In genomic region chr2:165271326-165271725, GRCm38 (mm10) we compare ENCODE assay signal across 19 mouse cellular contexts. TPM values are rescaled to one million over a fixed set of nuclear protein-coding genes. Genes with fewer than 3 reads are reported as not detected.
DNase-seq lines count a peak whose midpoint lies in the region; ATAC-seq lines count a peak whose summit lies in the region.
"Had no signal": no experiment of that assay in that cellular context is flagged by ENCODE, and none has a peak within 500 bp of the region (broad histone marks: within the 10 kb centered on the region; RNA-seq: fewer than 3 reads in every experiment).

No protein-coding gene starts in this region.

- peaks cover 20% of the 10 kb centered on the region for H3K4me1 ChIP-seq in heart, embryonic 13.5 days
- H3K4me1 ChIP-seq in neural tube, embryonic 13.5 days (replicated peaks) = peaks cover 56% of the 10 kb centered on the region
- peaks cover 47% of the 10 kb centered on the region for H3K4me1 ChIP-seq in neural tube, embryonic 15.5 days
- peaks cover 19% of the 10 kb centered on the region for H3K4me1 ChIP-seq in kidney, embryonic 14.5 days (ENCODE audit: control insufficient read depth, insufficient read depth, low read length)

- DNase-seq in embryo, embryonic 11 days = peak; percentile 24
- DNase-seq in embryo, embryonic 10 days (ENCODE audit: low spot score) = no peak
- DNase-seq in heart, adult 11 months = no peak
- DNase-seq in cerebellum, postnatal 36 days = no peak
- DNase-seq: adrenal gland, postnatal 36 days; cerebellum, adult 8-10 months; gastrocnemius, postnatal 25 days; kidney, adult 2 months; kidney, postnatal 36 days; layer of hippocampus, adult 9-11 months; right cerebral cortex, adult 18-20 months; thymus, postnatal 4 days had no signal

- H3K9me3 ChIP-seq in heart, embryonic 13.5 days = no peaks in the 10 kb centered on the region
- H3K9me3 ChIP-seq in neural tube, embryonic 13.5 days = no peaks in the 10 kb centered on the region
- no peaks in the 10 kb centered on the region for H3K9me3 ChIP-seq in neural tube, embryonic 15.5 days (replicated peaks)
- no peaks in the 10 kb centered on the region for H3K9me3 ChIP-seq in kidney, embryonic 14.5 days (ENCODE audit: control insufficient read depth, low read length)
- H3K9me3 ChIP-seq: G1E had no signal

- no peak overlapping the region for H3K4me3 ChIP-seq in heart, embryonic 13.5 days
- no peak overlapping the region for H3K4me3 ChIP-seq in neural tube, embryonic 13.5 days
- H3K4me3 ChIP-seq in neural tube, embryonic 15.5 days (replicated peaks) = no peak overlapping the region
- no peak overlapping the region for H3K4me3 ChIP-seq in kidney, embryonic 14.5 days (ENCODE audit: low read length)

- peaks cover 46% of the 10 kb centered on the region for H3K27me3 ChIP-seq in heart, embryonic 13.5 days (replicated peaks)
- peaks cover 56% of the 10 kb centered on the region for H3K27me3 ChIP-seq in neural tube, embryonic 13.5 days
- H3K27me3 ChIP-seq in neural tube, embryonic 15.5 days (replicated peaks) = 0 out of 2 replicates have a peak, but pooled peaks cover 3% of the 10 kb centered on the region
- H3K27me3 ChIP-seq in kidney, embryonic 14.5 days (ENCODE audit: control insufficient read depth, insufficient read depth, low read length) = peaks cover 5% of the 10 kb centered on the region; the same call in 1 of the 2 replicates

- H3K4me2 ChIP-seq in heart, embryonic 13.5 days = no peak overlapping the region
- H3K4me2 ChIP-seq in neural tube, embryonic 13.5 days = no peak overlapping the region
- no peak overlapping the region for H3K4me2 ChIP-seq in neural tube, embryonic 15.5 days
- H3K4me2 ChIP-seq in kidney, embryonic 14.5 days (replicated peaks; ENCODE audit: low read depth, low read length) = no peak overlapping the region

- WGBS in heart, embryonic 13.5 days = 18% methylated on average over 8 of the region's 8 CpGs
- 7% methylated on average over 8 of the region's 8 CpGs for WGBS in neural tube, embryonic 13.5 days
- 9% methylated on average over 8 of the region's 8 CpGs for WGBS in neural tube, embryonic 15.5 days
- WGBS in kidney, embryonic 14.5 days = 8% methylated on average over 8 of the region's 8 CpGs

- 0 out of 2 replicates have a peak overlapping the region, but pooled peaks have one; percentile 6 for H3K9ac ChIP-seq in heart, embryonic 13.5 days
- H3K9ac ChIP-seq in neural tube, embryonic 13.5 days = 0 out of 2 replicates have a peak overlapping the region, but pooled peaks have one; percentile 26
- H3K9ac ChIP-seq in neural tube, embryonic 15.5 days (replicated peaks) = no peak overlapping the region
- no peak overlapping the region for H3K9ac ChIP-seq in kidney, embryonic 14.5 days (ENCODE audit: low read depth, low read length)

- H3K36me3 ChIP-seq in heart, embryonic 13.5 days = no peaks in the 10 kb centered on the region
- H3K36me3 ChIP-seq in neural tube, embryonic 13.5 days = peaks cover under 1% of the 10 kb centered on the region; the same call in 1 of the 2 replicates
- no peaks in the 10 kb centered on the region for H3K36me3 ChIP-seq in neural tube, embryonic 15.5 days
- H3K36me3 ChIP-seq in kidney, embryonic 14.5 days (ENCODE audit: control insufficient read depth, insufficient read depth, low read length) = 0 out of 2 replicates have a peak, but pooled peaks cover under 1% of the 10 kb centered on the region

- H3K27ac ChIP-seq in heart, embryonic 13.5 days (replicated peaks) = no peak overlapping the region
- no peak overlapping the region for H3K27ac ChIP-seq in neural tube, embryonic 13.5 days (replicated peaks)
- no peak overlapping the region for H3K27ac ChIP-seq in neural tube, embryonic 15.5 days (replicated peaks)
- H3K27ac ChIP-seq in kidney, embryonic 14.5 days (ENCODE audit: low read depth, low read length) = no peak overlapping the region

- ATAC-seq in heart, embryonic 13.5 days (ENCODE audit: extremely low read depth, insufficient number of reproducible peaks, low FRiP score, low TSS enrichment) = no peak
- no peak for ATAC-seq in neural tube, embryonic 13.5 days (ENCODE audit: low read depth)
- ATAC-seq in neural tube, embryonic 15.5 days (ENCODE audit: low FRiP score) = no peak
- no peak for ATAC-seq in kidney, embryonic 14.5 days (ENCODE audit: low FRiP score, low TSS enrichment)
- ATAC-seq: CD4-positive, CD25-positive, alpha-beta regulatory T cell, adult 4 months had no signal

RNA-seq across cellular contexts. Expression of gene Slc35c2, which starts 16.3 kb away (rescaled TPM):
- 37.6 and 46.4 TPM in 2 replicates for polyA plus RNA-seq in heart, embryonic 13.5 days (2015; fragmentation: Nextera tagmentation; extraction: Ambion mirVana)
- 51.3 and 57.3 TPM in 2 replicates for polyA plus RNA-seq in neural tube, embryonic 13.5 days (2015; fragmentation: Nextera tagmentation; extraction: Ambion mirVana)
- 65.6 and 68.3 TPM in 2 replicates for polyA plus RNA-seq in neural tube, embryonic 15.5 days (2015; fragmentation: Nextera tagmentation; extraction: Ambion mirVana)
- 35.4 and 54.1 TPM in 2 replicates for polyA plus RNA-seq in kidney, embryonic 14.5 days (2014; fragmentation: Nextera tagmentation; extraction: Ambion mirVana)

RNA-seq across cellular contexts. Expression of gene Cdh22, which starts 36.7 kb away (rescaled TPM):
- polyA plus RNA-seq in heart, embryonic 13.5 days (2015; fragmentation: Nextera tagmentation; extraction: Ambion mirVana) = 0.08 TPM in 1 of 2 replicates, not detected in the other
- polyA plus RNA-seq in neural tube, embryonic 13.5 days (2015; fragmentation: Nextera tagmentation; extraction: Ambion mirVana) = 11.1 and 11.4 TPM in 2 replicates
- 11.9 and 15.2 TPM in 2 replicates for polyA plus RNA-seq in neural tube, embryonic 15.5 days (2015; fragmentation: Nextera tagmentation; extraction: Ambion mirVana)
- 0.74 and 1.2 TPM in 2 replicates for polyA plus RNA-seq in kidney, embryonic 14.5 days (2014; fragmentation: Nextera tagmentation; extraction: Ambion mirVana)
- polyA plus RNA-seq: CD4-positive, CD25-positive, alpha-beta regulatory T cell, adult 4 months; G1E; liver, embryonic 16.5 days had no signal

RNA-seq across cellular contexts. Expression of gene Elmo2, which starts 55.0 kb away (rescaled TPM):
- polyA plus RNA-seq in heart, embryonic 13.5 days (2015; fragmentation: Nextera tagmentation; extraction: Ambion mirVana) = 40.8 and 42.8 TPM in 2 replicates
- polyA plus RNA-seq in neural tube, embryonic 13.5 days (2015; fragmentation: Nextera tagmentation; extraction: Ambion mirVana) = 89.8 and 95.7 TPM in 2 replicates
- polyA plus RNA-seq in neural tube, embryonic 15.5 days (2015; fragmentation: Nextera tagmentation; extraction: Ambion mirVana) = 85.1 and 89.1 TPM in 2 replicates
- 56.9 and 84.1 TPM in 2 replicates for polyA plus RNA-seq in kidney, embryonic 14.5 days (2014; fragmentation: Nextera tagmentation; extraction: Ambion mirVana)

Comparison
In these comparisons a context has a peak if more than half of its experiments do, and no peak if none do; other contexts are left out.
1. H3K9ac ChIP-seq: peak in heart, embryonic 13.5 days (single experiment) and neural tube, embryonic 13.5 days (single experiment); none in neural tube, embryonic 15.5 days (single experiment) and kidney, embryonic 14.5 days (single experiment).